Mouse (Mus musculus): ENCODE measurements at regions not wholly inside any gene's neighbourhood (a gene's known extent, or its start where the extent isn't known, plus 50 kb on each side); places are given as distances from the start of the nearest gene placed in this dataset.
A peak's percentile ranks its signal among the peaks of the same experiment; 100 is the strongest.

DNA sequence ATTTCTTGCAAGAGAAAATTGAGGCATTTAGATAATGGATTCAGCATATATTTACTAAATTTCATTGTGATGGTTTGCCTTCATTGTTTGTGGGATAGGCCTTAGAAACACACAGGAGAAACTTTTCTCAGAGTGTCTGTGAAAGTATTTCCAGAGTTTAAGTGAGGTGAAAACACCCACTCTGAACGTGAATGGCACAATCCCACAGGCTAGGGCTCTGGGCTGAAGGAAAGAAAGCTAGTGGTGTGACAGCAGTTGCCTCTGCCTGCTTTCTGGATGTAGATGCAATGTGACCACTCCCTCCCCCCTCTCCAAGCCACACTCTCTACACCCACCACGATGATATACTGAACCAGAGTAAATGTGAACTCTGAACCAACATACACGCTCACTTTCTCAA lies 672.4 kb upstream of the Tbl1xr1 start:
- 51% methylated on average over 3 of the region's 3 CpGs for WGBS

GRCm38 (mm10) chr3:21407077-21407476 lies 669.4 kb upstream of the Tbl1xr1 start:
- Histone ChIP-seq H3K36me3 (no peaks in the 10 kb centered on the region), H3K4me1 (no peaks in the 10 kb centered on the region), H3K4me3 (replicated peaks) (no peak overlapping the region), H3K27me3 (replicated peaks) (no peaks in the 10 kb centered on the region), H3K27ac (no peak overlapping the region), H3K9ac (no peak overlapping the region), H3K9me3 (no peaks in the 10 kb centered on the region), H3K4me2 (no peak overlapping the region)
- WGBS, result 84% methylated on average over 5 of the region's 5 CpGs
- no peak for ATAC-seq (ENCODE audit: insufficient read depth, low FRiP score, low read depth)

More for the DNA sequence above, 672.4 kb upstream of the Tbl1xr1 start:
- H3K4me2 ChIP-seq, result no peak overlapping the region
- no peak overlapping the region for H3K9ac ChIP-seq
- no peaks in the 10 kb centered on the region for H3K9me3 ChIP-seq
- H3K27me3 ChIP-seq (replicated peaks), result no peaks in the 10 kb centered on the region
- no peaks in the 10 kb centered on the region for H3K36me3 ChIP-seq
- H3K4me1 ChIP-seq, result no peaks in the 10 kb centered on the region
- H3K27ac ChIP-seq, result peak overlapping the region; percentile 54; the same call in 1 of the 2 replicates
- H3K4me3 ChIP-seq (replicated peaks), result no peak overlapping the region
- no peak for ATAC-seq (ENCODE audit: insufficient read depth, low FRiP score, low read depth)

GRCm38 (mm10) chr3:21412010-21412409 lies 664.4 kb upstream of the Tbl1xr1 start:
- no peaks in the 10 kb centered on the region for H3K4me1 ChIP-seq
- no peak overlapping the region for H3K9ac ChIP-seq
- H3K36me3 ChIP-seq, result no peaks in the 10 kb centered on the region
- H3K4me3 ChIP-seq (replicated peaks), result no peak overlapping the region
- H3K27me3 ChIP-seq (replicated peaks), result no peaks in the 10 kb centered on the region
- WGBS, result 80% methylated on average over 2 of the region's 2 CpGs
- no peak overlapping the region for H3K4me2 ChIP-seq
- no peaks in the 10 kb centered on the region for H3K9me3 ChIP-seq
- no peak overlapping the region for H3K27ac ChIP-seq
- no peak for ATAC-seq (ENCODE audit: insufficient read depth, low FRiP score, low read depth)

DNA sequence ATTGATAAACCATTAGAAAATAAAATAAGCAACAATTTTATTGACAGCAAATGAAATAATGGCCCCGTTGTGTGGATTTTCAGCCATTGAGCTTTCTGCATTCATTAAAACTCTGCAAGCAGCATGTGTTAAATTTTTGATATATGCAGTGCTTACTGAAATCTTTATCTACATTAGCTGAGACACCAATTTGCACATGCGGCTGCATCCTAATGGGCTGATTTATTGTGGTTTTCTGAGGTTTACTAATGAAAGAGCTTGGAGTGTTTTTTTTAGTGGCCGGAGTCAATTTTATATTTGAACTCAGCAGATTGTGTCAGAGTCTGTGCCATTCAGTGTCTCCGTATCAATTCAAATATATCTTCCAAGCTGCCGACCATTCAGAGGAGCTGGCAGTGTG lies 653.3 kb upstream of the Tbl1xr1 start:
- no peaks in the 10 kb centered on the region for H3K4me1 ChIP-seq
- WGBS, result 80% methylated on average over 5 of the region's 5 CpGs
- no peak overlapping the region for H3K4me2 ChIP-seq
- no peak overlapping the region for H3K4me3 ChIP-seq (replicated peaks)
- no peaks in the 10 kb centered on the region for H3K27me3 ChIP-seq (replicated peaks)
- H3K9me3 ChIP-seq, result no peaks in the 10 kb centered on the region
- H3K36me3 ChIP-seq, result no peaks in the 10 kb centered on the region
- H3K27ac ChIP-seq, result no peak overlapping the region
- no peak for ATAC-seq (ENCODE audit: insufficient read depth, low FRiP score, low read depth)
- no peak overlapping the region for H3K9ac ChIP-seq

- Histone ChIP-seq H3K27ac (no peak overlapping the region), H3K4me2 (no peak overlapping the region), H3K36me3 (no peaks in the 10 kb centered on the region), H3K9ac (no peak overlapping the region), H3K4me1 (no peaks in the 10 kb centered on the region), H3K4me3 (replicated peaks) (no peak overlapping the region), H3K27me3 (replicated peaks) (no peaks in the 10 kb centered on the region), H3K9me3 (no peaks in the 10 kb centered on the region)
- no peak for ATAC-seq (ENCODE audit: insufficient read depth, low FRiP score, low read depth)
- WGBS, result 56% methylated on average over 6 of the region's 6 CpGs
Observed at GRCm38 (mm10) chr3:21426538-21426937, 649.9 kb upstream of the Tbl1xr1 start.

DNA sequence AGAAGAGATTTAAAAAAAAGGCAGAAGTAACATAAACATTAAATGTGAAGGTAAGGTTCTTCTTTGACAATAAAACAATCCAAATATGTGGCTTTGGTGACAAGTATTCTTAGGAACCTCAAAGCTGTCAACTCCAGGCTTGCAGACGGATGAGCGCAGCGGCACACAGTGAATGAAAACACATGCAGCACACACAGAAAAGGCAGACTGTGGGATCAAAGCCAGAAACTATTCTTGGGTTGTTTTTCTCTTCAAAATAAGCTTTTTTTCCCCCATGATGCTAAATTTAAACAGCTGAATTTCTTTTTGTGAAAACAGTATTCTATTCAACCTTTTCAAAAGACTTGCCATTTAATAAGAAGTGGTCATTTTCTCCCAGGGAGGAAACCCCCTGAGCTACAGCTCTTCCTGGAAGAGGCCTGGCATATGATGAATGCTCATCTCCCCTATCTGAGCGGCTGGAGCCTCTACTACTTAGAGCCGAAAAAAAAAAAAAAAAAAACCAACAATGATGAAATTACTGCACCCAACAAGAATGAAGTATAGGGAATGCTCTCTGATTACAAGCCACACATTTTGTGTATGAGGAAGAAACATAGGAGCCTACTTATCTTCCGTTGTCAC lies 648.9 kb upstream of the Tbl1xr1 start:
- no peaks in the 10 kb centered on the region for H3K36me3 ChIP-seq
- ATAC-seq (ENCODE audit: insufficient read depth, low FRiP score, low read depth), result no peak
- no peaks in the 10 kb centered on the region for H3K9me3 ChIP-seq
- no peak overlapping the region for H3K4me3 ChIP-seq (replicated peaks)
- H3K4me2 ChIP-seq, result no peak overlapping the region
- H3K27me3 ChIP-seq (replicated peaks), result no peaks in the 10 kb centered on the region
- 49% methylated on average over 6 of the region's 6 CpGs for WGBS
- no peak overlapping the region for H3K9ac ChIP-seq
- H3K27ac ChIP-seq, result no peak overlapping the region
- H3K4me1 ChIP-seq, result no peaks in the 10 kb centered on the region

DNA sequence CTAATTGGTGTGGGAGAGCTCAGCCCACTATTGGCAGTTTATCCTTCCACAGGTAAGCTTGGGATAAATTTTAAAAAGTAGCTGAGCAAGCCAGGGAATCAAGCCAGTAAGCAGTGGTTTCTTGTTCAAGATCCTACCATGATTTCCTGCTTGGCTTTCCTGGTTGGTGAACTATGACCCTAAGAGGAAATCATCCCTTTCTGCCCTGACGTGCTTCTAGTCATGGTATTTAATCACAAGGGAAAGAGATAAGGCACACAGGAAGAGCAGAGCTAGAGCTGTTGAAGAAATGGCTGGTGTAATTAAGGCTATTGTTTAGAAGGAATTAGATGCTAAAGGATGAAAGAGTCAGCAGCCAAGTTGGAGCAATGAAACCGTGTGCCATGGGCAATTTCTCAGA lies 648.3 kb upstream of the Tbl1xr1 start:
- no peaks in the 10 kb centered on the region for H3K27me3 ChIP-seq (replicated peaks)
- H3K36me3 ChIP-seq, result no peaks in the 10 kb centered on the region
- H3K9me3 ChIP-seq, result no peaks in the 10 kb centered on the region
- no peak overlapping the region for H3K4me3 ChIP-seq (replicated peaks)
- WGBS, result 44% methylated on average over 2 of the region's 2 CpGs
- H3K4me2 ChIP-seq, result no peak overlapping the region
- no peak overlapping the region for H3K9ac ChIP-seq
- ATAC-seq (ENCODE audit: insufficient read depth, low FRiP score, low read depth), result no peak
- H3K4me1 ChIP-seq, result no peaks in the 10 kb centered on the region
- no peak overlapping the region for H3K27ac ChIP-seq

- no peak overlapping the region for H3K9ac ChIP-seq
- ATAC-seq (ENCODE audit: insufficient read depth, low FRiP score, low read depth), result no peak
- WGBS, result 40% methylated on average over 4 of the region's 4 CpGs
Observed at GRCm38 (mm10) chr3:21464245-21464644, 612.2 kb upstream of the Tbl1xr1 start.

GRCm38 (mm10) chr3:21466113-21466645 lies 610.3 kb upstream of the Tbl1xr1 start:
- no peak for ATAC-seq (ENCODE audit: insufficient read depth, low FRiP score, low read depth)
- Histone ChIP-seq H3K27ac (no peak overlapping the region), H3K36me3 (no peaks in the 10 kb centered on the region), H3K27me3 (replicated peaks) (no peaks in the 10 kb centered on the region), H3K4me1 (no peaks in the 10 kb centered on the region), H3K4me3 (replicated peaks) (no peak overlapping the region), H3K4me2 (no peak overlapping the region), H3K9me3 (no peaks in the 10 kb centered on the region), H3K9ac (no peak overlapping the region)
- 37% methylated on average over 7 of the region's 7 CpGs for WGBS

More at GRCm38 (mm10) chr3:21464245-21464644, 612.2 kb upstream of the Tbl1xr1 start:
- Histone ChIP-seq H3K4me1 (no peaks in the 10 kb centered on the region), H3K4me2 (no peak overlapping the region), H3K9me3 (no peaks in the 10 kb centered on the region), H3K27me3 (replicated peaks) (no peaks in the 10 kb centered on the region), H3K4me3 (replicated peaks) (no peak overlapping the region), H3K36me3 (no peaks in the 10 kb centered on the region), H3K27ac (no peak overlapping the region)

DNA sequence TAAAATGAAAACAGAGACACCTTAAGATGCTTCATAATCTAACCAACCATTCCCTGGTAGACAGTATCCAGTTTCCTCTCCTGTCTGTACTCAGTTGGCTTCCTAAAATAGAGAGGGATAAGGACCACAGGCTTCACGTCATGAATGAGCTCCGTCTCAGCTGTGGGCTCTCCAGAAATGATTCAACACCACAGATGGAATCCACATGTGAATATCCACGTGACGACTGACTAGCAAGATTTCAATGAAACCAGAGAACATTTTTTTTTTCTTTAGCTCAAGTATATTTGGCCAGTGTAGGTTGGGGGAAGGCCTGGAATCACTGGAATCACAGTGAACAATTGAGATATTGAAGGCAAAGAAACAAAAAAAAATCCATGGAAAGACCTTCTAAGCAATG lies 599.1 kb upstream of the Tbl1xr1 start:
- ATAC-seq (ENCODE audit: insufficient read depth, low FRiP score, low read depth), result no peak
- H3K9me3 ChIP-seq, result no peaks in the 10 kb centered on the region
- H3K4me2 ChIP-seq, result no peak overlapping the region
- no peaks in the 10 kb centered on the region for H3K36me3 ChIP-seq
- no peak overlapping the region for H3K9ac ChIP-seq
- no peak overlapping the region for H3K4me3 ChIP-seq (replicated peaks)
- H3K27me3 ChIP-seq (replicated peaks), result no peaks in the 10 kb centered on the region
- peaks cover 6% of the 10 kb centered on the region for H3K4me1 ChIP-seq
- 67% methylated on average over 4 of the region's 4 CpGs for WGBS
- H3K27ac ChIP-seq, result no peak overlapping the region

- H3K27me3 ChIP-seq (replicated peaks), result no peaks in the 10 kb centered on the region
- peaks cover 6% of the 10 kb centered on the region for H3K4me1 ChIP-seq
- 0 out of 2 replicates have a peak overlapping the region, but pooled peaks have one; percentile 41 for H3K27ac ChIP-seq
- H3K9me3 ChIP-seq, result no peaks in the 10 kb centered on the region
- H3K36me3 ChIP-seq, result no peaks in the 10 kb centered on the region
- peak; percentile 35; the same call in 1 of the 2 replicates for ATAC-seq (ENCODE audit: insufficient read depth, low FRiP score, low read depth)
- H3K4me3 ChIP-seq (replicated peaks), result no peak overlapping the region
- H3K9ac ChIP-seq, result no peak overlapping the region
- WGBS, result 16% methylated on average over 5 of the region's 5 CpGs
- no peak overlapping the region; the same call in 1 of the 2 replicates for H3K4me2 ChIP-seq
Observed at GRCm38 (mm10) chr3:21479021-21479795, 597.2 kb upstream of the Tbl1xr1 start.

DNA sequence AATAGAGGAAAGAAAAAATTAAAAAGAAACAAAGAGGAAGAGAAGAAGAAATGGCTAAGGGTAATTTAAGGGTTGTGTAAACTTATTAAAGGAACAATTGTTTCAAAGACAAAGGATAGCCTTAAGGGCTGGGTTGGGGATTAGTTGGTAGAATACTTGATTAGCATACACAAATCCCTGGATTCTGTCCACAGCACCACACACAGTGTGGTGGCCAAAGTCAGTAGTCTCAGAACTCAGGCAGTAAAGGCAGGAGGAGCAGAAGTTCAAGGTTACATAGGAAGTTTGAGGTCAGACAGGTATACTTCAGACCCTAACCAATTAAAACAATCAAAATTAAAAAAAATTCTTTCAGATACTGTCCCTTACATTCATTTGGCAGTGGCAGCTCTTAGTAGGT lies 596.6 kb upstream of the Tbl1xr1 start:
- H3K9ac ChIP-seq, result no peak overlapping the region
- no peak overlapping the region for H3K4me3 ChIP-seq (replicated peaks)
- H3K36me3 ChIP-seq, result no peaks in the 10 kb centered on the region
- no peak for ATAC-seq (ENCODE audit: insufficient read depth, low FRiP score, low read depth)
- H3K4me2 ChIP-seq, result no peak overlapping the region
- H3K9me3 ChIP-seq, result no peaks in the 10 kb centered on the region
- no peak overlapping the region for H3K27ac ChIP-seq
- H3K4me1 ChIP-seq, result peaks cover 6% of the 10 kb centered on the region
- no peaks in the 10 kb centered on the region for H3K27me3 ChIP-seq (replicated peaks)
